Mouse (Mus musculus): ENCODE measurements at regions not wholly inside any gene's neighbourhood (a gene's known extent, or its start where the extent isn't known, plus 50 kb on each side); places are given as distances from the start of the nearest gene placed in this dataset.

DNA sequence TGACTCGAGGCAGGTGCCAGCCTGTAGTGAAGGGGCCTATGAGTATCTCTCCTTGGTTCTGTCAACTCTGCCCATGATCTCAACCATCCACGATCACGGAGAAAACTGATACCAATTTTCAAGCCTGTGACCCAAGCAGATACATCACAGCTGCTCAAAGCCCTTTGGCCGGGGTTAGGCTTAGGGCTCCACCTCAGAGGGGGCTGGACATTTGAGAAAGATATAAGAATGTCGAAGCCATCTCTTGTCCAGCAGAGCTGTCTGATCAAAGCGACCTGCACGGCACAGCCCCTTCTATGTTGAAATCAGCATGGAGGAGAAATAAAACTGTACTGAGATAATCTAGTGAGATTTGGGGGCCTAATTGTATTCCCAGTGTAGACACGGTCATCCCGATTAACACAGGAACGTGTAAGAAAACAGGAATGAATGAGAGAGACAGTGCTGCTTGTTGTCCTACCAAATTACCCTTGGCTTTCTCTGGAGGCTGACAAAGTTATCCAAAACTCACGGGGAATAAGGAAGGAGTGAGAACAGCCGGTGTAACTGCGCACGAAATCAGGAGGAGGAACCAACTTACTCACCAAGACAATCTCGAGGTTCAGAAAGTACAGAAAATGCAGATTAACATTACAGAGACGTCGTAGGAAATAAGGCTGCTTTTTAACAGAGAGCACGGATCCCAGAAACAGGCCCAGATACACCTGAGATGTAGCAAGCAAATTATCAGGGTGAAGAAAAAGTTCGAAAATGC is 212.7 kb upstream of the Amigo2 start:
- Histone ChIP-seq H3K9me3 (ENCODE audit: low read length) (no peaks in the 10 kb centered on the region), H3K4me1 (ENCODE audit: insufficient read depth, low read length) (no peaks in the 10 kb centered on the region), H3K4me3 (ENCODE audit: low read depth, low read length) (no peak overlapping the region), H3K4me2 (ENCODE audit: low read depth, low read length, poor library complexity, severe bottlenecking) (no peak overlapping the region), H3K9ac (replicated peaks; ENCODE audit: low read length, poor library complexity, severe bottlenecking) (no peak overlapping the region), H3K27me3 (ENCODE audit: insufficient read depth, low read length) (no peaks in the 10 kb centered on the region), H3K27ac (ENCODE audit: low read depth, low read length) (no peak overlapping the region), H3K36me3 (ENCODE audit: insufficient read depth, low read length) (no peaks in the 10 kb centered on the region)
- ATAC-seq (ENCODE audit: low FRiP score): no peak
- 91% methylated on average over 19 of the region's 19 CpGs for WGBS
- no peak for TF ChIP-seq CTCF (IDR thresholded peaks at IDR 0.05)
- DNase-seq (ENCODE audit: low spot score): no peak

DNA sequence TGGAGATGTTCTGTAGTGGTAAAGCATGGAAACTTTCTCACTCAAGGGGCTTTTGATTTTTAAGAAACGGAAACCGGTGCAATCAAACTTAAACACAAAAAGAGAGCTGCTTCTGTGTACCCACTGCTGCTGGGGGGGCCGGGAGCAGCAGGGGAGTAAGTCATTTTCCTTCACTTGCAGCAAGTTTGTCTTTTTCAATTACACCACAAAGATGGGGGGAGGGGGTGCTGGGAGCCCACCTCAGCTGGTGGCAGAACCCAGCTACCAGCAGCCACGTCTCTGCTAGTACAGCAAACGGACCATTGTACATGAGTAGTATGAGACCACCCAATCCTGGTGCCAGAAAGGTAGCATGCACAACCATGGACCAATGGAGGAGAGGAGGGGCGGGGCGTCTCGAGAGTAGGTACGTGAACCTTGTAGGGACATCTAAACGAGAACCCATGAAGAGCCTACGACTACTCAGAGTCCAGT is 211.7 kb upstream of the Amigo2 start:
- no peak overlapping the region for H3K4me3 ChIP-seq (ENCODE audit: low read depth, low read length)
- TF ChIP-seq CTCF (IDR thresholded peaks at IDR 0.05): no peak
- no peaks in the 10 kb centered on the region for H3K4me1 ChIP-seq (ENCODE audit: insufficient read depth, low read length)
- ATAC-seq (ENCODE audit: low FRiP score): no peak
- H3K27ac ChIP-seq (ENCODE audit: low read depth, low read length): no peak overlapping the region
- WGBS: 74% methylated on average over 11 of the region's 11 CpGs
- H3K4me2 ChIP-seq (ENCODE audit: low read depth, low read length, poor library complexity, severe bottlenecking): peak overlapping the region; percentile 27
- no peak overlapping the region for H3K9ac ChIP-seq (replicated peaks; ENCODE audit: low read length, poor library complexity, severe bottlenecking)
- H3K9me3 ChIP-seq (ENCODE audit: low read length): no peaks in the 10 kb centered on the region
- no peaks in the 10 kb centered on the region for H3K36me3 ChIP-seq (ENCODE audit: insufficient read depth, low read length)
- DNase-seq (ENCODE audit: low spot score): no peak
- no peaks in the 10 kb centered on the region for H3K27me3 ChIP-seq (ENCODE audit: insufficient read depth, low read length)

DNA sequence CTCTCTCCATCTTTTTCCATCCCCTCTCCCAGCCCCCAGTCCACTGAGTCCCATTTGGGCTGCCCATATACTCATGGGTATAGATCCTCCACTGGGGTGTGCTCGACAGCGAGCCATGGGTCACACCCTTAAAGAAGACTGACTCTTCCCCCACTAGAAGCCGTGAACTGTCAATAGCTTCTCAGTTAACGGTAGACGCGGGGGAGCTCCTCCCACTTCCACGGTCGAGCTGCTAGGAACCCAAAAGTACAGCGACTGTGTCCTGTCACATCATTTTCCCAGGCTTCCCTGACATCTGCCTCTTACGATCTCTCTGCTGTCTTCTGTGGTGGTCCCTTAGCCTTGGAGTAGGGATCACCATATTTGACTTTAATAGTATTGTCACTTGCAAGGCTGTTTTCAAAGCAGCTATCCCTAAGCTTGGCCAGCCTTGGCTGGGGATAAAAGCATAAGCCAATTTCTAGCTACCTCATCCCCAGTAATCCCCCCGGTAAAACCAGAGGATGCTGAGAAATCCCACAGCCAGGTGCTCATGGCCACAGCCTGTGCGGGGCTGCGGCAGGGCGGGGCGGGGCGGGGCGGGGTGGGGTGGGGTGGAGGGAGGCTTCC is 211.2 kb upstream of the Amigo2 start:
- Histone ChIP-seq H3K9me3 (ENCODE audit: low read length) (no peaks in the 10 kb centered on the region), H3K4me1 (ENCODE audit: insufficient read depth, low read length) (no peaks in the 10 kb centered on the region), H3K4me2 (ENCODE audit: low read depth, low read length, poor library complexity, severe bottlenecking) (peak overlapping the region; percentile 27), H3K36me3 (ENCODE audit: insufficient read depth, low read length) (no peaks in the 10 kb centered on the region), H3K4me3 (ENCODE audit: low read depth, low read length) (no peak overlapping the region), H3K9ac (replicated peaks; ENCODE audit: low read length, poor library complexity, severe bottlenecking) (no peak overlapping the region), H3K27ac (ENCODE audit: low read depth, low read length) (no peak overlapping the region), H3K27me3 (ENCODE audit: insufficient read depth, low read length) (no peaks in the 10 kb centered on the region)
- WGBS: 34% methylated on average over 17 of the region's 17 CpGs
- DNase-seq (ENCODE audit: low spot score) (no peak), ATAC-seq (ENCODE audit: low FRiP score) (no peak)
- TF ChIP-seq CTCF (IDR thresholded peaks at IDR 0.05): no peak

DNA sequence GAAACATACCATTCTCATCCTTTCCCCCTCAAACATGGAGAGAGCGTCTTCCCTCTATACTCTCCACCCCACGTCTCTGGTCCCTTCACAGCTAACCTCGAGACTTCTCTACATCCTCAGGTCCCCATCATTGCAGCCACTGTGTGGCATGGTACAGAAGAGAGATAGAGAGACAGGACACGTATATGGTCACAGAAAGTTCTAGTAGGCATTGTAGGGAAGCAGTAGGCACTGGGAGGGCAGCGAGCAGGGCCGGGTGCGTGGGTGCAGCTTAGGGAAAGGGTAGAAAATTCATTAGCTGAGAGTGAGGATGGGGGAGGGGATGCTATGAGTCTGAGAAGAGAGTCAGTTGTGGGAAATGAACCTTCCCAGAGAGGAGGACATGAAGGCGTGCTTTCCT is 210.4 kb upstream of the Amigo2 start:
- WGBS: 88% methylated on average over 8 of the region's 8 CpGs
- DNase-seq (ENCODE audit: low spot score): no peak
- TF ChIP-seq CTCF (IDR thresholded peaks at IDR 0.05): no peak
- H3K9me3 ChIP-seq (ENCODE audit: low read length): no peaks in the 10 kb centered on the region
- no peaks in the 10 kb centered on the region for H3K27me3 ChIP-seq (ENCODE audit: insufficient read depth, low read length)
- ATAC-seq (ENCODE audit: low FRiP score): no peak
- H3K9ac ChIP-seq (replicated peaks; ENCODE audit: low read length, poor library complexity, severe bottlenecking): no peak overlapping the region
- H3K4me1 ChIP-seq (ENCODE audit: insufficient read depth, low read length): no peaks in the 10 kb centered on the region
- H3K36me3 ChIP-seq (ENCODE audit: insufficient read depth, low read length): no peaks in the 10 kb centered on the region
- no peak overlapping the region for H3K4me3 ChIP-seq (ENCODE audit: low read depth, low read length)
- H3K27ac ChIP-seq (ENCODE audit: low read depth, low read length): no peak overlapping the region
- H3K4me2 ChIP-seq (ENCODE audit: low read depth, low read length, poor library complexity, severe bottlenecking): no peak overlapping the region

DNA sequence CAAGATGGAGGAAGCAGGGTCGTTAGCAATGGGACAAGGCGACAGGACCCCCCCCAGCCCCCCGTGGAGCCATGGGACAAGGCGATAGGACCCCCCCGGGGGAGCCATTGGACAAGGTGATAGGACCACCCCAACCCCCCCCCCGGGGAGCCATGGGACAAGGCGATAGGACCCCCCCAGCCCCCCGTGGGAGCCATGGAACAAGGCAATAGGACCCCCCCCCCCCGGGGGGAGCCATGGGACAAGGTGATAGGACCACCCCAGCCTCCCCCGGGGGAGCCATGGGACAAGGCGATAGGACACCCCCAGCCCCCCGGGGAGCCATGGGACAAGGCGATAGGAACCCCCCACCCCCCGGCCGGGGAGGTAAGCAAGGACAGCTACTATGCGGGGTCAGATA is 209.9 kb upstream of the Amigo2 start:
- DNase-seq (ENCODE audit: low spot score): no peak
- Histone ChIP-seq H3K4me1 (ENCODE audit: insufficient read depth, low read length) (no peaks in the 10 kb centered on the region), H3K36me3 (ENCODE audit: insufficient read depth, low read length) (no peaks in the 10 kb centered on the region), H3K4me2 (ENCODE audit: low read depth, low read length, poor library complexity, severe bottlenecking) (no peak overlapping the region), H3K9ac (replicated peaks; ENCODE audit: low read length, poor library complexity, severe bottlenecking) (no peak overlapping the region), H3K27ac (ENCODE audit: low read depth, low read length) (no peak overlapping the region), H3K9me3 (ENCODE audit: low read length) (no peaks in the 10 kb centered on the region), H3K4me3 (ENCODE audit: low read depth, low read length) (no peak overlapping the region), H3K27me3 (ENCODE audit: insufficient read depth, low read length) (no peaks in the 10 kb centered on the region)
- TF ChIP-seq CTCF (IDR thresholded peaks at IDR 0.05): no peak
- no peak for ATAC-seq (ENCODE audit: low FRiP score)
- over 99% methylated on average over 16 of the region's 16 CpGs for WGBS

DNA sequence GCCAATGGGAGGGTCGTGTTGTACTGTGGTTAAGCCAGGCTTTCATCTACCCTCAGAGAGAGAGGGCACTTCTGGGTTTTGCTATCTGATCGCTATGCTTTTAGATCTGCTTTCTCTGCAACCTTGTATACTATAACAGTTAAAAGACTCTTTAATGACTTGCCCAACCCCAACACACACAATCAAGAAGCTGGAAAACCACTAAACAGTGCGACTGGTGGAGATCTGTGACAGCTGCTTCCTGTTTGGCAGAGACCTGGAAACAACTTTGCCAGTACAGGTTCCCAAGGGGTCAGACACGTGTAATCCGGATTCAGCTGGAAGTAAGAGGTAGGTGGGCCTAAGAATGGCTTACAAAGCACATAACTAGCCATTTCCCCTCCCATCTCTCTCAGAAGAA is 208.6 kb upstream of the Amigo2 start:
- Histone ChIP-seq H3K9ac (replicated peaks; ENCODE audit: low read length, poor library complexity, severe bottlenecking) (no peak overlapping the region), H3K4me2 (ENCODE audit: low read depth, low read length, poor library complexity, severe bottlenecking) (no peak overlapping the region), H3K36me3 (ENCODE audit: insufficient read depth, low read length) (no peaks in the 10 kb centered on the region), H3K9me3 (ENCODE audit: low read length) (no peaks in the 10 kb centered on the region), H3K27ac (ENCODE audit: low read depth, low read length) (no peak overlapping the region), H3K27me3 (ENCODE audit: insufficient read depth, low read length) (no peaks in the 10 kb centered on the region), H3K4me1 (ENCODE audit: insufficient read depth, low read length) (no peaks in the 10 kb centered on the region), H3K4me3 (ENCODE audit: low read depth, low read length) (no peak overlapping the region)
- TF ChIP-seq CTCF (IDR thresholded peaks at IDR 0.05): no peak
- ATAC-seq (ENCODE audit: low FRiP score): no peak
- WGBS: 72% methylated on average over 5 of the region's 5 CpGs
- no peak for DNase-seq (ENCODE audit: low spot score)
